Mouse (Mus musculus): ENCODE measurements around the gene Slc5a6. TPM values are rescaled to one million over a fixed set of nuclear protein-coding genes. Genes with fewer than 3 reads are reported as not detected.

Slc5a6 gene
- polyA plus RNA-seq, 1 experiment from 2014 or later: 5.4 TPM

Other genes with a start within 250 kb of the Slc5a6 start
- 14.2 and 17.9 TPM in 2 replicates for gene Mapre3, start 234.3 kb downstream of the Slc5a6 start, polyA plus RNA-seq (2014; fragmentation: Nextera tagmentation; extraction: Ambion mirVana)
- gene Tmem214, start 180.9 kb downstream of the Slc5a6 start, polyA plus RNA-seq (2014; fragmentation: Nextera tagmentation; extraction: Ambion mirVana): 47.8 and 48.2 TPM in 2 replicates
- 12.9 and 14.5 TPM in 2 replicates for gene Agbl5, start 160.2 kb downstream of the Slc5a6 start, polyA plus RNA-seq (2014; fragmentation: Nextera tagmentation; extraction: Ambion mirVana)
- gene Ost4, start 141.1 kb downstream of the Slc5a6 start, polyA plus RNA-seq (2014; fragmentation: Nextera tagmentation; extraction: Ambion mirVana): 445 and 470 TPM in 2 replicates
- gene Emilin1, start 135.5 kb downstream of the Slc5a6 start, polyA plus RNA-seq (2014; fragmentation: Nextera tagmentation; extraction: Ambion mirVana): 90.5 and 123 TPM in 2 replicates
- 10.1 and 11.3 TPM in 2 replicates for gene Khk, start 127.5 kb downstream of the Slc5a6 start, polyA plus RNA-seq (2014; fragmentation: Nextera tagmentation; extraction: Ambion mirVana)
- 4.4 and 5.4 TPM in 2 replicates for gene Cgref1, start 103.3 kb downstream of the Slc5a6 start, polyA plus RNA-seq (2014; fragmentation: Nextera tagmentation; extraction: Ambion mirVana)
- 69.1 and 70.2 TPM in 2 replicates for gene Preb, start 88.6 kb downstream of the Slc5a6 start, polyA plus RNA-seq (2014; fragmentation: Nextera tagmentation; extraction: Ambion mirVana)
- 0.04 and 0.15 TPM in 2 replicates for gene Tcf23, start 80.3 kb downstream of the Slc5a6 start, polyA plus RNA-seq (2014; fragmentation: Nextera tagmentation; extraction: Ambion mirVana)
- 96.8 and 101 TPM in 2 replicates for gene Atraid, start 612 bp downstream of the Slc5a6 start, polyA plus RNA-seq (2014; fragmentation: Nextera tagmentation; extraction: Ambion mirVana)
- 22.9 and 23.1 TPM in 2 replicates for gene Cad, start 5.9 kb upstream of the Slc5a6 start, polyA plus RNA-seq (2014; fragmentation: Nextera tagmentation; extraction: Ambion mirVana)
- gene Dnajc5g, start 57.4 kb upstream of the Slc5a6 start, polyA plus RNA-seq (2014; fragmentation: Nextera tagmentation; extraction: Ambion mirVana): not detected in 2 replicates
- gene Slc30a3, start 59.3 kb upstream of the Slc5a6 start, polyA plus RNA-seq (2014; fragmentation: Nextera tagmentation; extraction: Ambion mirVana): 0.47 and 0.48 TPM in 2 replicates
- gene Trim54, start 67.8 kb upstream of the Slc5a6 start, polyA plus RNA-seq (2014; fragmentation: Nextera tagmentation; extraction: Ambion mirVana): 13.9 and 16.7 TPM in 2 replicates
- 0.51 TPM in 1 of 2 replicates, not detected in the other for gene Ucn, start 89.9 kb upstream of the Slc5a6 start, polyA plus RNA-seq (2014; fragmentation: Nextera tagmentation; extraction: Ambion mirVana)
- gene Mpv17, start 105.3 kb upstream of the Slc5a6 start, polyA plus RNA-seq (2014; fragmentation: Nextera tagmentation; extraction: Ambion mirVana): 78.1 and 82.1 TPM in 2 replicates
- 0.76 and 1.2 TPM in 2 replicates for gene Gm29609, start 131.0 kb upstream of the Slc5a6 start, polyA plus RNA-seq (2014; fragmentation: Nextera tagmentation; extraction: Ambion mirVana)
- gene Gtf3c2, start 131.2 kb upstream of the Slc5a6 start, polyA plus RNA-seq (2014; fragmentation: Nextera tagmentation; extraction: Ambion mirVana): 48.2 and 50.8 TPM in 2 replicates
- 115 and 122 TPM in 2 replicates for gene Snx17, start 144.3 kb upstream of the Slc5a6 start, polyA plus RNA-seq (2014; fragmentation: Nextera tagmentation; extraction: Ambion mirVana)
- 56.7 and 58.6 TPM in 2 replicates for gene Eif2b4, start 144.5 kb upstream of the Slc5a6 start, polyA plus RNA-seq (2014; fragmentation: Nextera tagmentation; extraction: Ambion mirVana)
- 4.8 and 5.0 TPM in 2 replicates for gene Zfp513, start 153.4 kb upstream of the Slc5a6 start, polyA plus RNA-seq (2014; fragmentation: Nextera tagmentation; extraction: Ambion mirVana)
- gene Ppm1g, start 171.8 kb upstream of the Slc5a6 start, polyA plus RNA-seq (2014; fragmentation: Nextera tagmentation; extraction: Ambion mirVana): 103 and 116 TPM in 2 replicates
- gene Nrbp1, start 191.9 kb upstream of the Slc5a6 start, polyA plus RNA-seq (2014; fragmentation: Nextera tagmentation; extraction: Ambion mirVana): 124 and 141 TPM in 2 replicates
- 0.53 and 0.59 TPM in 2 replicates for gene Gm9970, start 192.3 kb upstream of the Slc5a6 start, polyA plus RNA-seq (2014; fragmentation: Nextera tagmentation; extraction: Ambion mirVana)
- 7.1 and 7.7 TPM in 2 replicates for gene Krtcap3, start 202.8 kb upstream of the Slc5a6 start, polyA plus RNA-seq (2014; fragmentation: Nextera tagmentation; extraction: Ambion mirVana)
- 22.7 and 30.7 TPM in 2 replicates for gene Ift172, start 242.2 kb upstream of the Slc5a6 start, polyA plus RNA-seq (2014; fragmentation: Nextera tagmentation; extraction: Ambion mirVana)
- gene Fndc4, start 247.2 kb upstream of the Slc5a6 start, polyA plus RNA-seq (2014; fragmentation: Nextera tagmentation; extraction: Ambion mirVana): 22.3 and 28.5 TPM in 2 replicates
- 0.51 and 0.60 TPM in 2 replicates for gene Gckr, start 248.5 kb upstream of the Slc5a6 start, polyA plus RNA-seq (2014; fragmentation: Nextera tagmentation; extraction: Ambion mirVana)